Mouse (Mus musculus): ENCODE measurements around the gene Axin2. TPM values are rescaled to one million over a fixed set of nuclear protein-coding genes. Genes with fewer than 3 reads are reported as not detected.
A peak's percentile ranks its signal among the peaks of the same experiment; 100 is the strongest.

The Axin2 gene
- total and polyA plus RNA-seq, 2 experiments from 2014 or later: 6.0 to 38.0 TPM

DNA sequence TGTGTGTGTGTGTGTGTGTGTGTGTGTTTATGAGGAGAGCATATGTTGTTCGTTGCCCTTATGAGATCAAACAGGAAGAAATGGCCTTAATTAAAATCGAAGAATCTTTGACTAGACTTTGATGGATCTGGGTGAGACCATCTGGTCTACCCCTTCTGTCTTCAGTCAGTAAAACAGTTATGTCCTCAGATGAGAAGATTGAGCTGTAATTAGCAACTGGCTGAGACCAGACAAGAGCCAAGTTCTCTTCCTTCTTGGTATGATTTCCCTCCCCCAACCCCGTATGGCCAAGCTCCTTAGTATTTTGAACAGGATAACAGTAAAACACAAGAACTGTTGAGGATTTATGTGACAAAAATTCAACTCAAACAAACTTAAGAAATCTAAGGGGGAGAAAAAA, 67.1 kb downstream of the Axin2 start:
- H3K27ac ChIP-seq: no peak overlapping the region
- peak; percentile 48 for ATAC-seq

GRCm38 (mm10) chr11:108987705-108988104, 67.6 kb downstream of the Axin2 start:
- no peak for TF ChIP-seq CTCF (IDR thresholded peaks at IDR 0.05; ENCODE audit: low read depth)
- no peaks in the 10 kb centered on the region for H3K9me3 ChIP-seq (ENCODE audit: low read length)
- peaks cover 10% of the 10 kb centered on the region; the same call in 1 of the 2 replicates for H3K4me1 ChIP-seq (ENCODE audit: insufficient read depth, low read length)
- no peaks in the 10 kb centered on the region for H3K27me3 ChIP-seq (ENCODE audit: insufficient read depth, low read length)
- DNase-seq (ENCODE audit: low spot score) (peak; percentile 54), ATAC-seq (no peak)
- H3K4me3 ChIP-seq (ENCODE audit: low read length): no peak overlapping the region
- no peak overlapping the region for H3K4me2 ChIP-seq (ENCODE audit: low read depth, low read length)
- no peak overlapping the region for H3K27ac ChIP-seq
- 73% methylated on average over 4 of the region's 4 CpGs for WGBS
- no peaks in the 10 kb centered on the region for H3K36me3 ChIP-seq (ENCODE audit: insufficient read depth, low read length)
- no peak overlapping the region for H3K9ac ChIP-seq (replicated peaks; ENCODE audit: low read length)

More for the DNA sequence above, 67.1 kb downstream of the Axin2 start:
- TF ChIP-seq CTCF (IDR thresholded peaks at IDR 0.05; ENCODE audit: low read depth): no peak
- WGBS: 62% methylated on average over 3 of the region's 3 CpGs
- H3K36me3 ChIP-seq (ENCODE audit: insufficient read depth, low read length): no peaks in the 10 kb centered on the region
- peaks cover 10% of the 10 kb centered on the region; the same call in 1 of the 2 replicates for H3K4me1 ChIP-seq (ENCODE audit: insufficient read depth, low read length)
- no peaks in the 10 kb centered on the region for H3K27me3 ChIP-seq (ENCODE audit: insufficient read depth, low read length)
- H3K4me3 ChIP-seq (ENCODE audit: low read length): no peak overlapping the region
- H3K9me3 ChIP-seq (ENCODE audit: low read length): no peaks in the 10 kb centered on the region
- no peak overlapping the region for H3K4me2 ChIP-seq (ENCODE audit: low read depth, low read length)
- H3K9ac ChIP-seq (replicated peaks; ENCODE audit: low read length): no peak overlapping the region
- peak; percentile 55 for DNase-seq (ENCODE audit: low spot score)

DNA sequence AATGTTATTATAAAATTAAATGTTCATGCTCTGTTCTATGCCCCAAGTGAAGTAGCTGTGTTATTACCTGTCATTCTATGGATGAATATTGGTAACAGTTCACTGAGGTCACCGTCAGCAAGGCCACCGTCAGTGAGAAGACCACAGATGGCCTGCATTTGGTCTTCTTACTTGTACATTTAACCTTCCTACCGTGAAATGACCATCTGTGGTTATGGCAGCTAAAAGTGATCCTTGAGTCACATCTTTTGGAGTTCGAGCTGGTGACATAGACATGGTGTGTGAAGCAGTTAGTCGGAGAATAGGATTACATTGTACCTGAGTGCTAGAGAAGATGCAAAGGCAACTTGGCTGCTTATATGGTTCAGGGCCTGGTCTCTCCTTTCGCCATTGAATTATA, 68.1 kb downstream of the Axin2 start:
- Histone ChIP-seq H3K36me3 (ENCODE audit: insufficient read depth, low read length) (no peaks in the 10 kb centered on the region), H3K27ac (no peak overlapping the region), H3K4me1 (ENCODE audit: insufficient read depth, low read length) (peaks cover 10% of the 10 kb centered on the region; the same call in 1 of the 2 replicates), H3K27me3 (ENCODE audit: insufficient read depth, low read length) (no peaks in the 10 kb centered on the region), H3K9me3 (ENCODE audit: low read length) (no peaks in the 10 kb centered on the region), H3K9ac (replicated peaks; ENCODE audit: low read length) (no peak overlapping the region), H3K4me3 (ENCODE audit: low read length) (no peak overlapping the region), H3K4me2 (ENCODE audit: low read depth, low read length) (no peak overlapping the region)
- WGBS: 80% methylated on average over 6 of the region's 6 CpGs
- TF ChIP-seq CTCF (IDR thresholded peaks at IDR 0.05; ENCODE audit: low read depth): no peak
- DNase-seq (ENCODE audit: low spot score) (no peak), ATAC-seq (no peak)

GRCm38 (mm10) chr11:108989940-108990339, 69.8 kb downstream of the Axin2 start:
- H3K4me2 ChIP-seq (ENCODE audit: low read depth, low read length): no peak overlapping the region
- DNase-seq (ENCODE audit: low spot score) (no peak), ATAC-seq (no peak)
- H3K36me3 ChIP-seq (ENCODE audit: insufficient read depth, low read length): no peaks in the 10 kb centered on the region
- WGBS: 57% methylated on average over 8 of the region's 8 CpGs
- no peak overlapping the region for H3K27ac ChIP-seq
- no peak for TF ChIP-seq CTCF (IDR thresholded peaks at IDR 0.05; ENCODE audit: low read depth)
- H3K27me3 ChIP-seq (ENCODE audit: insufficient read depth, low read length): no peaks in the 10 kb centered on the region
- peaks cover 2% of the 10 kb centered on the region; the same call in 1 of the 2 replicates for H3K4me1 ChIP-seq (ENCODE audit: insufficient read depth, low read length)
- H3K9ac ChIP-seq (replicated peaks; ENCODE audit: low read length): no peak overlapping the region
- no peak overlapping the region for H3K4me3 ChIP-seq (ENCODE audit: low read length)
- H3K9me3 ChIP-seq (ENCODE audit: low read length): no peaks in the 10 kb centered on the region

- ATAC-seq (no peak), DNase-seq (ENCODE audit: low spot score) (no peak)
- no peak overlapping the region for H3K9ac ChIP-seq (replicated peaks; ENCODE audit: low read length)
- H3K4me3 ChIP-seq (ENCODE audit: low read length): no peak overlapping the region
- no peak overlapping the region for H3K27ac ChIP-seq
- WGBS: 97% methylated on average over 6 of the region's 6 CpGs
- H3K9me3 ChIP-seq (ENCODE audit: low read length): no peaks in the 10 kb centered on the region
- no peak overlapping the region for H3K4me2 ChIP-seq (ENCODE audit: low read depth, low read length)
- peaks cover 6% of the 10 kb centered on the region; the same call in 1 of the 2 replicates for H3K4me1 ChIP-seq (ENCODE audit: insufficient read depth, low read length)
- TF ChIP-seq CTCF (IDR thresholded peaks at IDR 0.05; ENCODE audit: low read depth): no peak
- H3K27me3 ChIP-seq (ENCODE audit: insufficient read depth, low read length): no peaks in the 10 kb centered on the region
- H3K36me3 ChIP-seq (ENCODE audit: insufficient read depth, low read length): no peaks in the 10 kb centered on the region
These were observed 73.3 kb downstream of the Axin2 start for GRCm38 (mm10) chr11:108993414-108993813.

DNA sequence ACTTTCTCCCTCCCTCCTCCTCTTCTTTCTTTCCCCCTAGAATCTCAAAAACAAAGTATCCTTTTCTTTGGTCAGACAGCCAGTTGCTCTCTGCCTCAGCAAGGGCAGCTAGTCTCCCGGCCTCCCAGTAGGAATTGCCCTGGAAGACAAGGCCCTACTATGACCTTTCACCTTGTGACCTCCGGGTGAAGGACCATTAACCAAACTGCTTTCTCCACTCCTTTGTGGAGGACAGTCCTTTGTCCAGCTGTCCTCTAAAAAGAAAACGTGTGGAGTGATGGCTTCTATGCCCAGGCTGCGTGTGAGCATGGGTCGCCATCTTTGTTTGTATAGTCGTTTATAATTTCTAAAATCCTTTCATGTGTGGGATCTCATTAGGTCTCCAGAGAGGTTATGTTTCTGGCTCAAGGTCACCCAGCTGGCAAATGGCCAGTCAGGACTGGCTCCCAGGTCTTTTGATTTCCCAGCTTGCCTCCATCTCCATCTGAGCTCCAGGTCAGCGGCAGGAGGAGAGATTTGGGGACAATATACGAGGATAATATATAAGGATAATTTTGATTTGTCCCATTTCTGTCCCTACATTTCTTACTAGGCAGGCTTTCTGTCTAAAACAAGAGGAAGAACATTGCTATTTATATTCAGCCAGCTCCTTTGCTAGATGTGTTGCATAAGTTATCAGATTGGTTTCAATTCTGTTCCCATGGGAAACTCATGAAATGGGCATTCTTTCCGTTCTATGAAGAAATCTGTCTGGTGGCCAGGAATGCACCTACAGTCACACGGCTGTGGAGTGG, 75.2 kb downstream of the Axin2 start:
- H3K4me2 ChIP-seq (ENCODE audit: low read depth, low read length): no peak overlapping the region
- H3K27ac ChIP-seq: no peak overlapping the region
- no peaks in the 10 kb centered on the region for H3K36me3 ChIP-seq (ENCODE audit: insufficient read depth, low read length)
- H3K4me3 ChIP-seq (ENCODE audit: low read length): no peak overlapping the region
- TF ChIP-seq CTCF (IDR thresholded peaks at IDR 0.05; ENCODE audit: low read depth): no peak
- ATAC-seq: no peak
- H3K4me1 ChIP-seq (ENCODE audit: insufficient read depth, low read length): peaks cover 6% of the 10 kb centered on the region; the same call in 1 of the 2 replicates
- no peak overlapping the region for H3K9ac ChIP-seq (replicated peaks; ENCODE audit: low read length)
- peaks cover 2% of the 10 kb centered on the region; the same call in 1 of the 2 replicates for H3K9me3 ChIP-seq (ENCODE audit: low read length)
- DNase-seq (ENCODE audit: low spot score): no peak
- 20% methylated on average over 10 of the region's 10 CpGs for WGBS
- no peaks in the 10 kb centered on the region for H3K27me3 ChIP-seq (ENCODE audit: insufficient read depth, low read length)

DNA sequence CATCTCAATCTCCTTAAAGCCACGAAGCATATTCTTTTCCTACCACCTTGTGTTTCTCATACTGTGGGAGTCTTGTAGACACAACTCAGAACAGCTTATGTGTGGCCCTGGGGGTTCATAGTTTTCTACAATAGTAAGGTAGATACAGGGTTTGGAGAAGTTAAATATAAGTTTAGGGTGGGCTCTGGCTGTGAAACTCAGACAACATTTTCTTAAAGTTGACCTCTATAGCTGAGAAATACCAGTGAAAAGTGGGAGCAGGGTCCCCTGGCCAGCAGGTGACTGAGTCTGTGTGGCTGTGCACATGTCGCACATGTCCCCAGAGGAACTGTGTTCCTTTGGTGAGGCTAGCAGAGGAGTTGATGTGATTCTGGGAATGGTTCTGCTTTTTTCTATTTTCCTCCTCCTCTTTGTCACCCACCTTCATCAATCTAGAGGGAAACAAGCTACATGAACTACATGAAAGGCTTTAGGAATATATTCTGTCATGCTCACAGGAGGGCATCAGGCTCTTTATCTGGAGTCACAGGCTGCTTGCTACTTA, 75.9 kb downstream of the Axin2 start:
- no peaks in the 10 kb centered on the region for H3K27me3 ChIP-seq (ENCODE audit: insufficient read depth, low read length)
- no peak for TF ChIP-seq CTCF (IDR thresholded peaks at IDR 0.05; ENCODE audit: low read depth)
- H3K36me3 ChIP-seq (ENCODE audit: insufficient read depth, low read length): no peaks in the 10 kb centered on the region
- no peak overlapping the region for H3K4me2 ChIP-seq (ENCODE audit: low read depth, low read length)
- WGBS: 64% methylated on average over 2 of the region's 2 CpGs
- no peak overlapping the region for H3K4me3 ChIP-seq (ENCODE audit: low read length)
- no peak overlapping the region for H3K27ac ChIP-seq
- peaks cover 6% of the 10 kb centered on the region; the same call in 1 of the 2 replicates for H3K4me1 ChIP-seq (ENCODE audit: insufficient read depth, low read length)
- peaks cover 4% of the 10 kb centered on the region; the same call in 1 of the 2 replicates for H3K9me3 ChIP-seq (ENCODE audit: low read length)
- no peak for DNase-seq (ENCODE audit: low spot score)
- ATAC-seq: no peak
- no peak overlapping the region for H3K9ac ChIP-seq (replicated peaks; ENCODE audit: low read length)

Data from hindbrain, postnatal 0 days (tissue).